Mouse (Mus musculus) adrenal gland, adult 8-10 months (tissue): ENCODE measurements around the gene 1700017B05Rik. TPM values are rescaled to one million over a fixed set of nuclear protein-coding genes. Genes with fewer than 3 reads are reported as not detected.
"Not testable (repeated sequence)": the region's sequence is repeated elsewhere in the genome, so short reads cannot be mapped to it uniquely, and the experiment has no call there.

Source experiments
- DNase-seq: peaks from one replicate; pipeline ENCODE4 v3.0.0; 2022
- total RNA-seq, 4 experiments: library from RNA; stranded (reverse); gene quantifications; 2 replicates each; pipeline ENCODE4 v1.2.4; 2022

Gene 1700017B05Rik
- total RNA-seq, 4 experiments from 2014 or later = 41.3 to 76.8 (median 50.9) TPM

DNA sequence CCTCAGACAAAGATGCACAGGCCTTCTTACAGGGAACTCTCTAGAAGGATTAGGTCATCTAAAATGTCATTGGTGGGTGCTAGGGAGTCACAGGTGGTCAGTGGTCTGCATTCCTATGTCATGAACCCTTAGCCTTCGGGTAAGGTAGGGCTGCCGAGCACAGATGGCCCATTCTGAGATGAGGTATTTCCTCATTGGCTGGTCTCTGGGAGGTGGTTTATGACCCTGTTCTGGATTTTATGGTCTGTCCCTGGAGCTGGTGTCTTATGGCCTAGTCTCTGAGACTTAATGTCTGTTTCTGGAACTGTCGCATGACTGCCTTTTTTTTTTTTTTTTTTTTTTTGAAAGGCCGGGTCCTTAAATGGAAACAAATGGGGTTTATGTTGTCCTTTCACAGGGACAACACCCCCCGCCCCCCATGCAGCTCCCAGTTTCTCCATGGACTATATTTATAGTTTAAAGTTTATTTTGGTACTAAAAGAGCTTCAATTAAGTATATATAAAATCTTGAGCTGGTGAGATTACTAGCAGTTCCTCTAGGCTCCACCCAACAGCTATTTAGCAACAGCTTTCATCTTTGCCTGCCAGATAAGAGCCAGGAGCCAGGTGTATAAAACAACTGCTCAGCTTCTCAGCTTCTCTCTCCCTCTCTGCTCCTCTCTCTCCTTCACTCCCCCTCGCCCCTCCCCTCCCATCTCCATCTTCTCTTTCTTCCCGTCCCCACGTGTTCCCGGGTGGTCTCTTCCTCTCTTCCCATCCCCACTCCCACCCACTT is 49.8 kb downstream of the 1700017B05Rik start:
- DNase-seq = no peak

DNA sequence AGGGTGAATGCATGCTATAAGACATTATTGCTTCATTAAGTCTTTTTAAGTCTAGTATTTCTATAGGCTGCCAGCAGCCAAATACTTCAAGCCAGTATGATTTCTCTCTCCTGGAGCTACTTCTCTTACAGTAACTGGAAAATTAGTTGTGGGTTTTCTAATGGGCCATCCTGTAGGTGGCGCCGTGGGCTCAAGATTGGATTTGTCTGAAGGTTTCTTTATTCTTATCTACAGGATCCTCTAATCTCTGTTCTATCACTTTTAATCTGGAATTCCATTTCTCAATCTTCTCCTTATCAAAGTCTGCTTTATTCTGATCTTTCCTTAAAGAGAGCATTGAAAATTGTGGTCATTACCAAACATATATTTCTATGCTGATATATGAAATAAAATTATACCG is 53.1 kb downstream of the 1700017B05Rik start:
- DNase-seq = no peak

DNA sequence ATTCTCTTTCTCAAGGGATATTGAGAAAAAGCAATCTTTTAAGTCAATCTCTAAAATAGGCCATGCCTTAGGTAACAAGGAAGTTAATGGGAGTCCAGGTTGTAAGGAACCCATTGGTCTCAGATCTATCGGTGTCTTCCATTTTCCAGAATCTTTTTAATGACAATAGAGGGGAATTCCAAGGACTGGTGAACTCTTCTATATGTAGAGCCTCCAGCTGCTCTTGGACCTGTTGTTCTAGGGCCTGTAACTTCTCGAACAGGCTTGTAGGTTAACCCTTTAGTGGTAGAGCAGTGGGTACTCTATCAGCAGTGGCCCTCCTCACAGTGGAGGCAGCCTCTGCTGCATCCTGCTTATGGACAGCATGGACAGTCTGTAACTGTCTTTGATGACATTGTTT is 55.5 kb downstream of the 1700017B05Rik start:
- no peak for DNase-seq

DNA sequence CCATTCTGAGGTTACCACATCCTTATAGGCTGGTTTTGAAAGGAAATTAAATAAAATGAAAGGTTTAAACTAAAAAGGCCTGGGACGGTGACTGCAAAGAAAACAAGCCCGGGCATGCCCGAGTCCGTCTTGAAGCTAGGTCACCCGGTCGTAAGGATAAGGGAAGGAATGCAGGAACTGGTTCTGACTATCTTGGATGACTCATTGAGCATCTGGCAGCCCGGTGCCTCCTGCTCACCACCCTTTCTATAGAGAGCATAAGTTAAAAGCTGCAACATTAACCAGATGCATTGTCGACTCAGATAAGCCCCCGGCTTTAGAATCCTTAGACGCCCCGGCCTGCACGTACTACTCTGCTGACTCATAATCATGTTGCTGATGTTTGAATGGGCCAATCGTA is 58.8 kb downstream of the 1700017B05Rik start:
- DNase-seq = not testable (repeated sequence)

Other genes with a start within 250 kb of the 1700017B05Rik start
- 10 to 100 TPM; 43.5 to 69.7 (median 66.9) TPM for gene Sin3a, start 190.6 kb downstream of the 1700017B05Rik start, total RNA-seq
- 100 to 1,000 TPM; 138 to 208 (median 173) TPM for gene Man2c1, start 131.9 kb downstream of the 1700017B05Rik start, total RNA-seq
- gene Neil1, start 114.3 kb downstream of the 1700017B05Rik start, total RNA-seq = 10 to 100 TPM; 10.7 to 16.6 (median 13.7) TPM
- 10 to 100 TPM; 65.5 to 89.4 (median 70.9) TPM for gene Commd4, start 104.3 kb downstream of the 1700017B05Rik start, total RNA-seq
- not detected for gene Trcg1, start 26.1 kb downstream of the 1700017B05Rik start, total RNA-seq
- gene Ppcdc, start 177.5 kb upstream of the 1700017B05Rik start, total RNA-seq = 10 to 100 TPM; 20.8 to 35.1 (median 25.2) TPM
- gene Scamp5, start 205.4 kb upstream of the 1700017B05Rik start, total RNA-seq = 10 to 100 TPM; 12.4 to 30.5 (median 21.9) TPM
- gene Rpp25, start 241.4 kb upstream of the 1700017B05Rik start, total RNA-seq = 1 to 10 TPM; 3.8 to 9.1 (median 5.3) TPM